Mouse (Mus musculus) lung, postnatal 14 days (tissue): ENCODE results near the gene Vangl1.

Experiments used
- DNase-seq: peaks from one replicate; pipeline ENCODE4 v3.0.0; 2021

Vangl1 gene

GRCm38 (mm10) chr3:102197746-102198145 is 6.7 kb downstream of the Vangl1 start:
- no peak for DNase-seq

DNA sequence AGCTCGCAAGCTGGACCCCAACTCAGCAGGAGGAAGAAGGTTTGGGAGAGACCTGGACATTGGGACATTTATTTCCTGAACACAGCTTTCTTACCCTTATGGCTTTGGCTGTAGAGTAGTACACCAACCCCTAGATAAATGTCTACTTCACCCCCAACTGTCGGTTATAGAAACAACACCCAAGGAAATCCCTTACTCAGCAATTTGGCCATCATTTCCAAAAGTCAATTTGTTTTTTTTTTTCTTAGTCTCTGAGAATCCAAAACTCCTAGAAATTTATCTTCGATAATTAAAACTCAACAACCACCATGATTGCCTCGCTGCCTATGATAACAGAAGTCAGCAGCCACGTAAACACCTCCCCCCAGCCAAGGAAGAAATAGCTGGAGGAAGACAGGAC is 7.3 kb downstream of the Vangl1 start:
- DNase-seq, result no peak

- no peak for DNase-seq
Observed at GRCm38 (mm10) chr3:102196166-102196565, 8.3 kb downstream of the Vangl1 start.

DNA sequence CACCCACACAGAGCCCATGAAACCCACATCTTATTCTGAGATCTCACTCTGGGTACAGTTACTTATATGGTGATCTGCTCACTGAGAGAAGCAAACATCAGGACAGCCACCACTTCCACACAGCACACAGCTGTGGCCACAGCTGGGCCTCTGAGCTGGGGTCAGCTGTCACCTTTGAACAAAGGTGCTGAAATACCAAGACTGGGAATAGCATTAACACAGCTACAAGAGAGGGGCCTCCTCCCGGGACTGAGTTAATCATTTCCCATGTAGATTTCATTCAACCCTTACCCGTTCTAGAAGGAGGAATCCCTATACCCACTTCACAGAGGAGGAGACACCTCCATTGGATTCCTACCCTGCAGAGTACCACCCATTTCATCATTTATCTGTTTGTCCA is 8.7 kb downstream of the Vangl1 start:
- DNase-seq, result no peak

- DNase-seq, result peak; percentile 17
Observed at GRCm38 (mm10) chr3:102194291-102195051, 10.0 kb downstream of the Vangl1 start.

- DNase-seq, result peak; percentile 25
Observed at GRCm38 (mm10) chr3:102193488-102194290, 10.8 kb downstream of the Vangl1 start.

- no peak for DNase-seq
Observed at GRCm38 (mm10) chr3:102192621-102193020, 11.9 kb downstream of the Vangl1 start.

GRCm38 (mm10) chr3:102191575-102191974 is 12.9 kb downstream of the Vangl1 start:
- no peak for DNase-seq

- DNase-seq, result no peak
Observed at GRCm38 (mm10) chr3:102190642-102191041, 13.9 kb downstream of the Vangl1 start.

DNA sequence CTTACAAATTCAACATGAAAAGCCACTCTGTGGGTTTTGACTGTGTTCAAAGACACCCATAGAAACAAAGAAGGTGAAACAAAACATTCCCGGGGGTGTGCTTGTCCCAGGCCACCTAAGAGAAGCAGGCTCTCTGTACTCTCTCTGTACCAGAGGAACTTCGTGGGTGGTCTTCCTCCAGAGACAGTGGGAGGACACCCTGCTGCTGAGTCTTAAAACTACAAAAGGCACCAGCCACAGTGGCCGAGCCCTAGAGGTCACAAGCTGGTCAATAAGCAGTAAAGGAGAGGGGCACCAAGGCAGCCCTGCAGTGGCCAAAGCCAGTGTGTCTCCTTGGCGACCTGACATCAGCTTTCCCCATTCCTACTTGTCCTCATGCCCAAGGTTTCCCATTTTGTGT is 14.5 kb downstream of the Vangl1 start:
- DNase-seq, result no peak

DNA sequence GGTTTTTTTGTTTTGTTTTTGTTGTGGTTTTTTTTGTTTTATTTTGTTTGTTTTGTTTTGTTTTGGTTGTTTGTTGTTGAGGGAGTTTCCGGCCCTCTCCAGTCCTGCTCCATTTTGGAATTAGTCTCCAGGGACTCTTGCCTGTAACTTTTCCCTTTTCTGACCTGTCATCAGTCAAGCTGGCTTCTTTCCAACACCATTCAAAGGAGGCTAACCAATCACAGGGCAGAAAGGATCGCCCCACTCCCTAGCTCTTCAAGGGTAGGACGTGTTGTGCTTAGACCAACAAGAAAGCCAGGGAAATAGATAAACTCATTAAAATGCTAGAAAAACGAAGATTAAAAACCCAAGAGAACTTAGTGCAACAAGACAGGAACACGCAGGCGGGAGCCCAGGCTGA is 15.5 kb downstream of the Vangl1 start:
- DNase-seq, result no peak

DNA sequence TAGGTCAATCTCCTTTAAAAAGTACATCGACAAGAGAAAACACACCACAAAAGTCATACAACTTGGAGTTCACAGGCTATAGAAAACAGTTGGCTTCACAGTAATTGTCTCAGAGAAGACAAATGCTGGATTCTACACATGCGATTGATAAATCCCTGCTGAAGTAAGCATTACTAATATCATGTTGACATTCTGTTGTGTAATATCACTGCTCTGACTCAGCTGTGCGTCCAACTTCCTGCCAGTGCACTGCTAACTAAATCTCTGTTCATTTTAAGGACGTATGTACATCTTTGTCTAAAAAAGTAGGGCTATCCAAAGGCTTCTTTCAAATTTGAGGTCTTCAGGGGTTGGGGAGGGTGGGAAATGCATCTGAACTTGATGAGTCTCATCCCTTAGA is 17.1 kb downstream of the Vangl1 start:
- DNase-seq, result no peak

DNA sequence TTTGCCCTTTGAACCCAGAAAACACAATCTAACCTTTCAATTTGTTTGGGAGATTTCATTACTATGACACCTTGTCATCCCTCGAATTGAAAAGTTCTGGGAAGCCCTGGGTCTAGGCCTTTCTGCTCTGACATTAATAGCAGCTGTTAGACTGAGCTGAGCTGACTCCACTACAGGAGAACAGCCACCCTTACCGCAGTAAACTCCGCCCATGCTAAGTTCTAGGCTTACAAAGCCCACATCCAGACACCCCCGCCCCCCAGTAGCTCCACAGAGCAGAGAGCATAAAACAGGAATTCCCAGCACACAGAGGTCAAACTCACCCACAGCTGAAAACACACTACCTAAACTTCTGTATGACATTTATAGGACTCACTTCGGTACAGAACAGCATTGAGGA is 19.8 kb downstream of the Vangl1 start:
- no peak for DNase-seq

- DNase-seq, result no peak
Observed at GRCm38 (mm10) chr3:102182601-102183000, 21.9 kb downstream of the Vangl1 start.

DNA sequence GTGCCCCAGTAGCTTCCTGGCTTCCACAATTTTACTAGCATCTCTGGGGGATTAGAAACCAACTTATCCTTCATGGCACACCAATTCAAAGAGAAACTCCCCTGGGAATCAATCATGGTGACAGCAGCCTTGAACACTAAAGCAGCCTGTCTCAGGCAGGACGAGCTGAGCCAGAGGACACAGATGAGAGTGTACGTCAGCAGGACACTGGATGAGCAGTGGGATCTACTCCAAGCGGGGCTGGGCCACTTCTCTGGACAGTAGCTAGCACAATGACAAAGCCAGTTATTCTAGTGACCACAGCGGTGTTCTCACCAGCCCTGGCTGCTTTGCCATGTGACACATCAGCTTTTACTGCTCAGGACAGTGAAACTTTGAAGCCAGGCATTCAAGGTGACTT is 23.3 kb downstream of the Vangl1 start:
- no peak for DNase-seq

DNA sequence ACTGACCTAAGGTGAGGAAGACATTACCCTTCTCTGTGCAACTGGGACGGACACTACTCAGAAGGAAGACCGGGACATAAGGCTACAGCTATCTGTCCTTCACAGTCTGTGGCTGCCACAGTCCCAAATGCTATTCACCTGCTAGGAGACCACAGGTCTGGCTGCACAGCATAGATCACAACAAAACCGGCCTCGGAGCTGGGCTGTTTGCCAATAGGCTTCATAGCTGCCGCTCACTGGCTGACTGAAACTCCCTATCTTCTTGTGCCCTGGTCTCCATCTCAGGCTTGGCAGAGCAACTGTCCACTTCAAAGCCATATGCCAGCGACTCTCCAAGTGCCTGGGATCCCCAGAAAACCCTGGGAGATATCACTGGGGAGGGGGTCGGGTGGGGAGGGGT is 23.7 kb downstream of the Vangl1 start:
- no peak for DNase-seq

DNA sequence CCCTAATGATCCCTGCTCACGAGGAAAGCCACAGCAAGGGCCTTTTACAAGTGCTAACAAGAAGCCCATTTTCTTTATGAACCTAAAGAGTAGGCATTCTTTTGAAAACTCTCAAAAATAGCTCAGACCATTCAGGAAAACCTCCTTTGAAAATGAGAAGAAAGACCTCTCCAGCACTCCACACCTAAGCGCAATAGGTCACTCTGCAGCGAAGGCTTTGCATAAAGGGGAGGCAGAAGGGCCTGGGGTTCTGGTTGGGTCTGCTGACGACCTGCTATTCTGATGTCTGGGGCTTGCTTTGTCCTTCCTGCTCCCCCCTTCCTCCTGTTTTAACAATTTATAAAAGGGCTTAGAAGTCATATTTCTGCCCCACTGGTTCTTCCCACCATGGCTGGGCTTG is 24.6 kb downstream of the Vangl1 start:
- DNase-seq, result no peak

DNA sequence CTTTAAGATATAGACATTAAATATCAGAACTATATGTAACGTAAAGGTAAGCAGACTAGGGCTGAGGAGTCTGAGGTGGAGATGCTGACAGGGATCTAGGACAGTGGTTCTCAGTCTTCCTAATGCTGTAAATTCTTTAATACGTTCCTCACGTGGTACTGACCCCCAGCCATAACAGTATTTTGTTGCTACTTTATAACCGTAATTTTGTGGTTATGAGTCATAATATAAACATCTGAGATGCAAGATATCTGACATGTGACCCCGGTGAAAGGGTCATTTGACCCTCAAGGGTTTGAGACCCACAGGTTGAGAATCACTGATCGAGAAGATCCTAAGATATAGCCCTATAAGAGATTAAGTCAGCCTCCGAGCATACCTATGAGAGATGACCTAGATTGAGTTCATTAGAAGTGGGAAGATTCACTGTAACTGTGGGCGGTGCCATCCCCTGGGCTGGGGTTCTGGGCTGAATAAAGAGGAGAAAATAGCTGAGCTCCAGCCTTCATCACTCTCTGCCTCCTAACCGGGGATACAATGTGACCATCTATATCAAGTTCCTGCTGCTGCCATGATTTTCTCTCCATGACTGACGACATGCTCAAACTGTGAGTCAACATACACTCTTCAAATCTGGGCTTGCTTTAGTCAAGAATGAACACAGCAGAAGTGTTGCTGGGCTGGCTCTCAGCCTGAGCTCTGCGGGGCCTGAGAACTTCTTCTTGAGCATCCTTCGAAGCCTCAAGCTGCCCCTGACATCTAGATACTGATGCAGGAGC is 26.5 kb downstream of the Vangl1 start:
- DNase-seq, result no peak

DNA sequence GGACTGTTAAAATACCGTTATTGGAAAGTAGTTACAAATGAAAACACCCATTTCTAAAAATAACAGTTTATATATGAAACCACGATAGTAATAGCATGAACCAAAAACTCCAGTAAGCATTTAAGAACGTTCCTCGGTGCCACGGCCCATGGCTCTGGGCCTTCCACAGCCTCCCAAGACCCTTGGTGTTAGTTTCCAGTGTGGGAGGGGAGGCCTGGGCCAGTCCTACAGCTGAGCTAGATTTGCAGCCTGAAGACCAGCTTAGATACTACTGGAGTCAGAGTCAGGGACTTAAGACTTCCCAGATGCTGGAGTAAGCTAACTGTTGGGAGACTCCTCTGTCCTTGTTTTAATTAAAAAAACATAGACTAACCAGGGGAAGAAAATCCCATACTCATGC is 28.4 kb downstream of the Vangl1 start:
- no peak for DNase-seq

DNA sequence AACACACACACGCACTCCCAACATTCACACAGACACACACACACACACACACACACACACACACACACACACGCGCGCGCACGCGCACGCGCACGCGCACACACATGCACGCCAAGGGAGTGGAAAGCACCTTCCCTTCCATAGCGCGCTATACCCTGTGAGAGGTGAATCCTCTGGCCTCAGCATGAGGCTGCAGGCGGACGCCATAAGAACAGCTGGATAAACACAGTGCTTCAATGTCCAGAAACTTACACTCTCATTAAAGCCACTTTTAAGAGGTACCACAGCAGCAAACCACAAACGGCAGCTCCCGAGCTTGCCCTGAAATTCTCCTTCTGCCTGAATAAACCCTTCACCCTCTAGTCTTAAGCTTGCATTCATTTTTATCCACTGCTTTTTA is 28.8 kb downstream of the Vangl1 start:
- DNase-seq, result no peak

DNA sequence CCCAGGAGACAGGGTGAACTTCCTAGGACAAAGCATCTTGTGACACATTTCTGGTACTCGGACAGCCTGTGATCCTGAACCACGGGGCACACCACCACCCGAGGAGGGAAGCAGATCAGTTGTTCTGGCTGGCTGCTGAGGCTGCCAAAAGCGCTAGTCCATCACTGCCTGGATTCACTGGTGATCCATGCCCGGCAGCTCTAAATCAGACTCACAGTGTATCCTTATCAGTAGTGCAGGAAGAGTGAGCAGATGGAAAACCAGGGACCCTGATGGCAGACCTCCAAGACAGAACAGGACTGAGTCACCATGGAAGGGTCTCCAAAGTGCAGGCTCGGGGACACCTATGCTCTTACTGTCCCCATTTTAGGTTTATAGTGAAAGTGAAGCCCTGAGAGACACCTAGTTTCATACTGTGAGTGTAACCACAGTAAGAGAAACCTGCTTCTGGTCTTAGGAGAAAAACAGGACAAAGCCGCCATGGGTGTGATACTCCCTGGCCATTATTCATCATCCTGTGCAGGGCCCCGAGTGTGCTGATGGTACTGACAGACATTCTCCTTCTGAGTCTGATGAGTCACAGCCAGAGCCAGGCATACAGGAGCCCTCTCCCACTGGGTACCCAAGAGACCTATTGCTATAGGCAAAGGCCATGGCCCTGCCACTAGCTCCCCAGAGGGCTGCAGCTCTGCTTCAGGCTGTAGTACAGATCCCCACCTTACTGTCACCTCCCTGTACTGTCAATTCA is 30.2 kb downstream of the Vangl1 start:
- DNase-seq, result no peak

DNA sequence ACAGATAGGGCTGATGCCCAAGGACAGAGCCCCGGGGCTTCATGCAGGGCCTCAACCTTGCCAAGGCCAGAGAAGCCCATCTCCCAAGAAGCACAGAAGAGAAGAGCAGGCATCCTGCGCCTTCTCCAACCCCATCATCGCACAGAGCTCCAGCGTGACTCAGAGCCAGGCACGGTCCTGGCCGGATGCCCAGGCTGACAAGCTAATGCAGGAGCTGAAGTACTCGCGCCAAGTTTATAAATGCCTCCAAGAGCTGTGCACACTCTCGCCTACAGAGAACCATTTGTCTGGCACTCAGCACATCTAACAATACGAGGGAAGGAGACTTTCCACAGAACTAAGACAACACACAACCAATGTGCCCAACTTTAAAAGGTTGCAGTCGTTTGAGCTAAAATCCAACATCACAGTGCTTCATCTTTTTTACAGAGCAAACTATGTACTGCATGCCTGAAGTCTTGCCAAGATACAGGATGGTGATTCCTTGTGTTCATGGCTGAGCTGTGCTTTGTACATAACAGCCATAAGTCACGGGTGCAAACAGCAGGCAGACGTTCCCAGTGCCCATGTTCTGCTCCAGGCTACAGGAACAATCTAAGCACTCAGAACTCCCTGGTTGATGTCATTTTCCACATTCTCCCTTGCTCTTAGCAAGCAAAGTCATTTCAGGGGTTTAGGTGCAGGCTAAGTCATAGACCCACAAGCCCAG is 35.1 kb downstream of the Vangl1 start:
- peak; percentile 94 for DNase-seq
